ENCODE assay signal across 9 mouse cellular contexts in genomic region chr9:36916915-36917314, GRCm38 (mm10).
A peak's percentile ranks its signal among the peaks of the same experiment; 100 is the strongest.
DNase-seq lines count a peak whose midpoint lies in the region; ATAC-seq and TF ChIP-seq lines count a peak whose summit lies in the region.
"Had no signal": no experiment of that assay in that cellular context is flagged by ENCODE, and none has a peak within 500 bp of the region (broad histone marks: within the 10 kb centered on the region; RNA-seq: fewer than 3 reads in every experiment).

No protein-coding gene starts in this region.

- H3K9me3 ChIP-seq in forebrain, embryonic 16.5 days (ENCODE audit: control insufficient read depth, low read length) = no peaks in the 10 kb centered on the region
- H3K9me3 ChIP-seq in forebrain, postnatal 0 days (ENCODE audit: low read length) = no peaks in the 10 kb centered on the region
- H3K9me3 ChIP-seq in embryonic facial prominence, embryonic 10.5 days = no peaks in the 10 kb centered on the region
- no peaks in the 10 kb centered on the region for H3K9me3 ChIP-seq in intestine, postnatal 0 days (ENCODE audit: control insufficient read depth)
- H3K9me3 ChIP-seq in midbrain, embryonic 13.5 days = no peaks in the 10 kb centered on the region
- H3K9me3 ChIP-seq: liver, embryonic 13.5 days had no signal

- H3K4me2 ChIP-seq in forebrain, embryonic 16.5 days (ENCODE audit: low read length) = no peak overlapping the region
- no peak overlapping the region for H3K4me2 ChIP-seq in forebrain, postnatal 0 days (ENCODE audit: low read depth)
- H3K4me2 ChIP-seq in intestine, postnatal 0 days (replicated peaks; ENCODE audit: low read depth) = no peak overlapping the region
- H3K4me2 ChIP-seq in midbrain, embryonic 13.5 days (replicated peaks) = no peak overlapping the region
- H3K4me2 ChIP-seq: liver, embryonic 13.5 days had no signal

- H3K4me1 ChIP-seq in forebrain, embryonic 16.5 days (replicated peaks; ENCODE audit: control insufficient read depth, insufficient read depth, low read length) = peaks cover 20% of the 10 kb centered on the region
- peaks cover 4% of the 10 kb centered on the region; the same call in 1 of the 2 replicates for H3K4me1 ChIP-seq in forebrain, postnatal 0 days (ENCODE audit: insufficient read depth)
- H3K4me1 ChIP-seq in embryonic facial prominence, embryonic 10.5 days = peaks cover 31% of the 10 kb centered on the region
- no peaks in the 10 kb centered on the region for H3K4me1 ChIP-seq in intestine, postnatal 0 days (replicated peaks; ENCODE audit: control insufficient read depth, insufficient read depth, low read length)
- peaks cover 42% of the 10 kb centered on the region for H3K4me1 ChIP-seq in midbrain, embryonic 13.5 days (replicated peaks)
- H3K4me1 ChIP-seq: liver, embryonic 13.5 days had no signal

- no peak for TF ChIP-seq CTCF in forebrain, postnatal 0 days (IDR thresholded peaks at IDR 0.05; ENCODE audit: low read depth)
- no peak for TF ChIP-seq CTCF in intestine, postnatal 0 days (IDR thresholded peaks at IDR 0.05; ENCODE audit: low read depth)

- no peak overlapping the region for H3K9ac ChIP-seq in forebrain, embryonic 16.5 days (replicated peaks; ENCODE audit: low read depth, low read length)
- no peak overlapping the region for H3K9ac ChIP-seq in forebrain, postnatal 0 days
- no peak overlapping the region for H3K9ac ChIP-seq in intestine, postnatal 0 days (ENCODE audit: low read depth, low read length)
- no peak overlapping the region for H3K9ac ChIP-seq in midbrain, embryonic 13.5 days (replicated peaks)
- H3K9ac ChIP-seq: liver, embryonic 13.5 days had no signal

- no peak for DNase-seq in forebrain, postnatal 0 days
- DNase-seq in embryonic facial prominence, embryonic 10.5 days (ENCODE audit: low spot score) = peak; percentile 63
- DNase-seq in frontal cortex, postnatal 25 days (ENCODE audit: low spot score in 2 of 2) = no peak
- DNase-seq in right cerebral cortex, postnatal 36 days (ENCODE audit: low spot score in 2 of 2) = no peak
- no peak for DNase-seq in frontal cortex, adult 2 months (ENCODE audit: extremely low spot score in 1 of 2, low spot score in 1 of 2)
- DNase-seq: liver, embryonic 13.5 days had no signal

- H3K27ac ChIP-seq in forebrain, embryonic 16.5 days (ENCODE audit: low read length) = no peak overlapping the region
- no peak overlapping the region for H3K27ac ChIP-seq in forebrain, postnatal 0 days (ENCODE audit: low read depth, low read length)
- H3K27ac ChIP-seq in embryonic facial prominence, embryonic 10.5 days (replicated peaks) = peak overlapping the region; percentile 67
- H3K27ac ChIP-seq in intestine, postnatal 0 days (ENCODE audit: low read depth, low read length) = no peak overlapping the region; the same call in 1 of the 2 replicates
- peak overlapping the region; percentile 39; the same call in 1 of the 2 replicates for H3K27ac ChIP-seq in midbrain, embryonic 13.5 days
- H3K27ac ChIP-seq: liver, embryonic 13.5 days had no signal

- no peaks in the 10 kb centered on the region for H3K27me3 ChIP-seq in forebrain, embryonic 16.5 days (replicated peaks; ENCODE audit: control insufficient read depth, insufficient read depth, low read length)
- no peaks in the 10 kb centered on the region for H3K27me3 ChIP-seq in forebrain, postnatal 0 days (ENCODE audit: insufficient read depth, low read length)
- no peaks in the 10 kb centered on the region for H3K27me3 ChIP-seq in embryonic facial prominence, embryonic 10.5 days (replicated peaks; ENCODE audit: low read depth, poor library complexity, severe bottlenecking)
- H3K27me3 ChIP-seq in intestine, postnatal 0 days (replicated peaks; ENCODE audit: control insufficient read depth, insufficient read depth, low read length) = no peaks in the 10 kb centered on the region
- H3K27me3 ChIP-seq in midbrain, embryonic 13.5 days = no peaks in the 10 kb centered on the region
- H3K27me3 ChIP-seq: liver, embryonic 13.5 days had no signal

- WGBS in forebrain, embryonic 16.5 days = 57% methylated on average over 5 of the region's 5 CpGs
- WGBS in forebrain, postnatal 0 days = 61% methylated on average over 5 of the region's 5 CpGs
- WGBS in embryonic facial prominence, embryonic 10.5 days = 20% methylated on average over 5 of the region's 5 CpGs
- 40% methylated on average over 5 of the region's 5 CpGs for WGBS in intestine, postnatal 0 days
- WGBS in midbrain, embryonic 13.5 days = 54% methylated on average over 5 of the region's 5 CpGs

- H3K36me3 ChIP-seq in forebrain, embryonic 16.5 days (ENCODE audit: control insufficient read depth, insufficient read depth) = no peaks in the 10 kb centered on the region
- H3K36me3 ChIP-seq in forebrain, postnatal 0 days (ENCODE audit: insufficient read depth) = no peaks in the 10 kb centered on the region
- H3K36me3 ChIP-seq in embryonic facial prominence, embryonic 10.5 days (replicated peaks) = peaks cover 17% of the 10 kb centered on the region
- no peaks in the 10 kb centered on the region for H3K36me3 ChIP-seq in intestine, postnatal 0 days (ENCODE audit: control insufficient read depth, insufficient read depth)
- no peaks in the 10 kb centered on the region for H3K36me3 ChIP-seq in midbrain, embryonic 13.5 days
- H3K36me3 ChIP-seq: liver, embryonic 13.5 days had no signal

- 0 out of 2 replicates have a peak, but pooled peaks have one; percentile 5 for ATAC-seq in forebrain, embryonic 16.5 days
- no peak for ATAC-seq in forebrain, postnatal 0 days
- ATAC-seq in intestine, postnatal 0 days = peak; percentile 31; the same call in 1 of the 2 replicates
- no peak for ATAC-seq in midbrain, embryonic 13.5 days

- no peak overlapping the region for H3K4me3 ChIP-seq in forebrain, embryonic 16.5 days (replicated peaks; ENCODE audit: low read length)
- no peak overlapping the region for H3K4me3 ChIP-seq in forebrain, postnatal 0 days (ENCODE audit: low read depth, low read length)
- 0 out of 2 replicates have a peak overlapping the region, but pooled peaks have one; percentile 13 for H3K4me3 ChIP-seq in embryonic facial prominence, embryonic 10.5 days
- no peak overlapping the region for H3K4me3 ChIP-seq in intestine, postnatal 0 days (ENCODE audit: low read depth, low read length)
- no peak overlapping the region for H3K4me3 ChIP-seq in midbrain, embryonic 13.5 days (replicated peaks)
- H3K4me3 ChIP-seq: liver, embryonic 13.5 days had no signal

Comparison
In these comparisons a context has a peak if more than half of its experiments do, and no peak if none do; other contexts are left out.
1. ATAC-seq: peak in forebrain, embryonic 16.5 days (single experiment) and intestine, postnatal 0 days (single experiment); none in forebrain, postnatal 0 days (single experiment) and midbrain, embryonic 13.5 days (single experiment).
2. H3K27ac ChIP-seq: peak in embryonic facial prominence, embryonic 10.5 days (single experiment) and midbrain, embryonic 13.5 days (single experiment); none in forebrain, embryonic 16.5 days (single experiment), forebrain, postnatal 0 days (single experiment) and intestine, postnatal 0 days (single experiment).